Comparison of ENCODE assay signal across 28 mouse cellular contexts in the genomic region with DNA sequence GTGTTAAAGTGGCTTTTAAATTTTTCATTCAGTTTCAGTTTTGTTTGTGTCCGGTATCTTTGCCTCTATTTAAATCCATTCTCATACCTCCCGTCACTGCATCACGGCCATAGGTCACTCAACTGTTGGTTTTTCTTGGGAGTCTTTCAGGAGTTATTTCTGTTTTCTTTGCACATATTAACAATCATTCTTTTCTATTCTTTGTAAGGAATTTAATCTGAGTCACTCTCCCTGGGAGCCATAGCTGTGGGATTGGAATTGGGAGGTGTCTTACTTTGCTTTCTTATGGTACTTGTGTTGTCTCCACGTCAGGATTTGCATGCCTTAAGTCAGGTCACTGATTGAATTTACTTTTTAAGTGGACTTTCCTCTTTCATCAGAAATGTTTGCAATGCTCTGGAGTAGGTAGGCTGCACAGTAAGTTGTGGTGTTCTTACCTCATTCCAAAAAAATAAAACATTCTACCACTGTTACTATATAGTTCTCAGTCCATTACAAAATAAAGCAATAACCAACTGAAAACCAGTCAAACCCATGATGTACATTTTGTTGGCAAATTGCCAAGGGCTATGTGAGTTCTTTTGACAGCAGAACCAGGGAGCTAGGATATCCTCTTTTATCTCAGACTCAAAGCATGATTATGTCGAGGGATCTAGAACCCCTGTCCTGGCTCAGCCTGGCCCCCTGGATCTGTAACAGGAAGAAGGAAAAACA.
DNase-seq lines count a peak whose midpoint lies in the region; ATAC-seq lines count a peak whose summit lies in the region.
"Had no signal": no experiment of that assay in that cellular context is flagged by ENCODE, and none has a peak within 500 bp of the region (broad histone marks: within the 10 kb centered on the region; RNA-seq: fewer than 3 reads in every experiment).

No protein-coding gene starts in this region.

- H3K27me3 ChIP-seq in hindbrain, embryonic 14.5 days (ENCODE audit: control insufficient read depth, insufficient read depth, low read length), result no peaks in the 10 kb centered on the region
- H3K27me3 ChIP-seq in hindbrain, embryonic 16.5 days (replicated peaks; ENCODE audit: control insufficient read depth, insufficient read depth, low read length), result no peaks in the 10 kb centered on the region
- H3K27me3 ChIP-seq: hindbrain, embryonic 15.5 days; intestine, embryonic 15.5 days; megakaryocyte, embryonic 14.5 days; midbrain, embryonic 15.5 days; neural tube, embryonic 15.5 days had no signal

- no peak for ATAC-seq in hindbrain, embryonic 14.5 days (ENCODE audit: low FRiP score)
- no peak for ATAC-seq in hindbrain, embryonic 16.5 days
- no peak for ATAC-seq in megakaryocyte-erythroid progenitor cell, adult 5-6 weeks (replicated peaks; ENCODE audit: low FRiP score, low TSS enrichment, poor library complexity, severe bottlenecking)
- ATAC-seq: intestine, embryonic 15.5 days; midbrain, embryonic 15.5 days had no signal

- WGBS in hindbrain, embryonic 14.5 days, result 64% methylated on average over 5 of the region's 5 CpGs
- 64% methylated on average over 5 of the region's 5 CpGs for WGBS in hindbrain, embryonic 16.5 days

- no peaks in the 10 kb centered on the region for H3K4me1 ChIP-seq in hindbrain, embryonic 14.5 days (replicated peaks; ENCODE audit: control insufficient read depth, insufficient read depth, low read length)
- H3K4me1 ChIP-seq in hindbrain, embryonic 16.5 days (ENCODE audit: control insufficient read depth, insufficient read depth, low read depth, low read length), result no peaks in the 10 kb centered on the region
- H3K4me1 ChIP-seq: hindbrain, embryonic 15.5 days; intestine, embryonic 15.5 days; neural tube, embryonic 15.5 days had no signal

- no peak overlapping the region for H3K4me2 ChIP-seq in hindbrain, embryonic 14.5 days (replicated peaks)
- no peak overlapping the region for H3K4me2 ChIP-seq in hindbrain, embryonic 16.5 days (ENCODE audit: low read length)
- H3K4me2 ChIP-seq: heart, embryonic 12.5 days; hindbrain, embryonic 15.5 days; intestine, embryonic 15.5 days; midbrain, embryonic 15.5 days; neural tube, embryonic 15.5 days had no signal

- H3K9ac ChIP-seq in hindbrain, embryonic 14.5 days, result no peak overlapping the region
- no peak overlapping the region for H3K9ac ChIP-seq in hindbrain, embryonic 16.5 days (ENCODE audit: low read depth, low read length)
- H3K9ac ChIP-seq: heart, embryonic 12.5 days; hindbrain, embryonic 15.5 days; intestine, embryonic 15.5 days; liver, embryonic 14.5 days; midbrain, embryonic 15.5 days; neural tube, embryonic 15.5 days had no signal

- H3K4me3 ChIP-seq in hindbrain, embryonic 14.5 days (replicated peaks; ENCODE audit: low read length), result no peak overlapping the region
- no peak overlapping the region for H3K4me3 ChIP-seq in hindbrain, embryonic 16.5 days (ENCODE audit: low read length)
- H3K4me3 ChIP-seq: heart, adult 2 months; heart, embryonic 12.5 days; hindbrain, embryonic 15.5 days; intestine, embryonic 15.5 days; megakaryocyte, embryonic 14.5 days; midbrain, embryonic 15.5 days; neural tube, embryonic 15.5 days had no signal

- no peaks in the 10 kb centered on the region for H3K36me3 ChIP-seq in hindbrain, embryonic 14.5 days (replicated peaks; ENCODE audit: control insufficient read depth, insufficient read depth)
- H3K36me3 ChIP-seq in hindbrain, embryonic 16.5 days (ENCODE audit: control insufficient read depth, insufficient read depth, low read length), result no peaks in the 10 kb centered on the region
- H3K36me3 ChIP-seq: heart, embryonic 12.5 days; hindbrain, embryonic 15.5 days; intestine, embryonic 15.5 days; midbrain, embryonic 15.5 days; neural tube, embryonic 15.5 days had no signal

- H3K9me3 ChIP-seq in hindbrain, embryonic 14.5 days (ENCODE audit: control insufficient read depth, low read length), result no peaks in the 10 kb centered on the region
- no peaks in the 10 kb centered on the region for H3K9me3 ChIP-seq in hindbrain, embryonic 16.5 days (ENCODE audit: control insufficient read depth, low read length)
- H3K9me3 ChIP-seq: heart, embryonic 12.5 days; hindbrain, embryonic 15.5 days; intestine, embryonic 15.5 days; megakaryocyte, embryonic 14.5 days; midbrain, embryonic 15.5 days; neural tube, embryonic 15.5 days had no signal

- DNase-seq in embryo, embryonic 10 days (ENCODE audit: low spot score), result peak; percentile 1
- no peak for DNase-seq in embryo, embryonic 11 days
- peak; percentile 46 for DNase-seq in hindbrain, embryonic 14.5 days (ENCODE audit: low spot score)
- DNase-seq in 3134 (ENCODE audit: extremely low read depth, insufficient read length, low spot score), result peak; percentile 39
- DNase-seq in R1 (ENCODE audit: low read depth, low spot score), result peak; percentile 4
- no peak for DNase-seq in left cerebral cortex, postnatal 14 days (ENCODE audit: low spot score in 2 of 2)
- DNase-seq: adrenal gland, postnatal 10 days; cerebellum, adult 11 months; cerebellum, adult 9-10 months; cerebellum, postnatal 36 days; heart, adult 2 months; heart, postnatal 4 days; kidney, adult 2 months; layer of hippocampus, postnatal 36 days; liver; lung, adult 2 months; lung, postnatal 4 days; retina, postnatal 1 day; right cerebral cortex, postnatal 14 days had no signal

- intact Hi-C loops in left cerebral cortex, postnatal 14 days (cut with DNase I), result no loop called here

- H3K27ac ChIP-seq in hindbrain, embryonic 14.5 days, result no peak overlapping the region
- H3K27ac ChIP-seq in hindbrain, embryonic 16.5 days (ENCODE audit: low read depth, low read length), result no peak overlapping the region
- H3K27ac ChIP-seq: heart, adult 2 months; hindbrain, embryonic 15.5 days; intestine, embryonic 15.5 days; liver, embryonic 14.5 days; midbrain, embryonic 15.5 days; neural tube, embryonic 15.5 days had no signal

Comparison
In these comparisons a context has a peak if more than half of its experiments do, and no peak if none do; other contexts are left out.
1. DNase-seq: peak in embryo, embryonic 10 days (single experiment), hindbrain, embryonic 14.5 days (single experiment), 3134 (single experiment) and R1 (single experiment); none in embryo, embryonic 11 days (single experiment) and left cerebral cortex, postnatal 14 days (0 of 2).